ENCODE assay signal across 8 mouse cellular contexts in the genomic region with DNA sequence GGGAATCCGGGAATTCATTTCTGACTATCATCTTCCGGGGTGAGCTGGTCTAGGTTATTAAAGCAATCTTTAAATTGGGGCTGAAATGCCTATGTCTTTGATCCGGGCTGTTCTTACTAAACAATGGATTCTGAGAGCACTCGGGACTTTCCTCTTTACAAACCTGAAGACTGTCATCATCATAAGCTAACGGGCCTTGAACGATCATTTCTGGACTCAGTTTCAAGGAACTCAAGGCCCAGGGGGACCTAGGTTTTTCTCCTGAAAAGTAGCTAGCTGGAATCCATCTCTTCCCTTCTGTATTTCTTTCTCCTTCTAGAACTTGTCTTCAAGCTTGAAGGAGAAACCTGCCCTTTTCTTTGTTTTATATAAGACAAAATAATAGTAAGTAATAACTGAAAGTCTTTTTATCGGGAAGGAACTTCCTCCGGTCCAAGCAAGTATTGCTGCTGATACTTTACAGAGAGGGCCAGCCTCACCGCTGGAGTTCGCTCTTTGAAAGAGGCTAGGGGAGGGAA. TPM values are rescaled to one million over a fixed set of nuclear protein-coding genes. Genes with fewer than 3 reads are reported as not detected.
DNase-seq lines count a peak whose midpoint lies in the region; ATAC-seq and TF ChIP-seq lines count a peak whose summit lies in the region.

No protein-coding gene starts in this region.

- peak overlapping the region; percentile 93 for H3K9ac ChIP-seq in hindbrain, embryonic 13.5 days
- H3K9ac ChIP-seq in midbrain, embryonic 12.5 days (replicated peaks) = peak overlapping the region; percentile 83

- peak overlapping the region; percentile 79 for H3K4me3 ChIP-seq in kidney, adult 2 months (ENCODE audit: insufficient read depth, low read depth, low read length)
- peak overlapping the region; percentile 93 for H3K4me3 ChIP-seq in brown adipose tissue, adult 24 weeks (ENCODE audit: insufficient read depth, low read depth, low read length)
- H3K4me3 ChIP-seq in hindbrain, embryonic 13.5 days = peak overlapping the region; percentile 81
- peak overlapping the region; percentile 80 for H3K4me3 ChIP-seq in midbrain, embryonic 12.5 days

- 38% methylated on average over 10 of the region's 10 CpGs for WGBS in kidney, adult 2 months
- WGBS in hindbrain, embryonic 13.5 days = 25% methylated on average over 10 of the region's 10 CpGs
- 22% methylated on average over 10 of the region's 10 CpGs for WGBS in midbrain, embryonic 12.5 days

- no peak for TF ChIP-seq POLR2A in kidney, adult 2 months (IDR thresholded peaks at IDR 0.05; ENCODE audit: low read depth, low read length)

- peaks cover 3% of the 10 kb centered on the region for H3K27me3 ChIP-seq in kidney, adult 2 months (replicated peaks; ENCODE audit: control insufficient read depth, insufficient read depth, low read length)
- peaks cover 20% of the 10 kb centered on the region for H3K27me3 ChIP-seq in hindbrain, embryonic 13.5 days
- peaks cover 36% of the 10 kb centered on the region for H3K27me3 ChIP-seq in midbrain, embryonic 12.5 days

- no peaks in the 10 kb centered on the region for H3K4me1 ChIP-seq in kidney, adult 2 months (ENCODE audit: control insufficient read depth, insufficient read depth, low read length)
- peaks cover 3% of the 10 kb centered on the region; the same call in 1 of the 2 replicates for H3K4me1 ChIP-seq in brown adipose tissue, adult 24 weeks (ENCODE audit: control insufficient read depth, insufficient read depth, insufficient read length, low read length)
- H3K4me1 ChIP-seq in hindbrain, embryonic 13.5 days (replicated peaks) = peaks cover 31% of the 10 kb centered on the region
- H3K4me1 ChIP-seq in midbrain, embryonic 12.5 days = peaks cover 16% of the 10 kb centered on the region

- ATAC-seq in hindbrain, embryonic 13.5 days (ENCODE audit: low FRiP score) = no peak
- ATAC-seq in midbrain, embryonic 12.5 days (ENCODE audit: low FRiP score, low read depth) = no peak

- no peak for TF ChIP-seq CTCF in kidney, adult 2 months (conservative IDR thresholded peaks at IDR 0.05; ENCODE audit: insufficient read depth, insufficient read length, low read depth, low read length)

- H3K27ac ChIP-seq in kidney, adult 2 months (ENCODE audit: insufficient read depth, low read depth, low read length) = peak overlapping the region; percentile 83
- H3K27ac ChIP-seq in brown adipose tissue, adult 24 weeks (replicated peaks; ENCODE audit: low read depth, low read length) = peak overlapping the region; percentile 78
- peak overlapping the region; percentile 94 for H3K27ac ChIP-seq in hindbrain, embryonic 13.5 days
- peak overlapping the region; percentile 89 for H3K27ac ChIP-seq in midbrain, embryonic 12.5 days (replicated peaks)

- H3K9me3 ChIP-seq in hindbrain, embryonic 13.5 days = no peaks in the 10 kb centered on the region
- H3K9me3 ChIP-seq in midbrain, embryonic 12.5 days = no peaks in the 10 kb centered on the region

- H3K36me3 ChIP-seq in kidney, adult 2 months (ENCODE audit: control insufficient read depth, insufficient read depth, low read length) = no peaks in the 10 kb centered on the region
- peaks cover 5% of the 10 kb centered on the region; the same call in 1 of the 2 replicates for H3K36me3 ChIP-seq in hindbrain, embryonic 13.5 days
- H3K36me3 ChIP-seq in midbrain, embryonic 12.5 days = no peaks in the 10 kb centered on the region

- no peak for DNase-seq in kidney, adult 2 months
- no peak for DNase-seq in kidney, adult 18-20 months
- DNase-seq in urinary bladder, postnatal 4 days (ENCODE audit: low spot score in 2 of 2) = no peak
- no peak for DNase-seq in right cerebral cortex, postnatal 10 days (ENCODE audit: low spot score in 2 of 2)
- no peak for DNase-seq in gastrocnemius, adult 8-10 months (ENCODE audit: low spot score in 2 of 2)

- H3K4me2 ChIP-seq in hindbrain, embryonic 13.5 days = peak overlapping the region; percentile 84
- H3K4me2 ChIP-seq in midbrain, embryonic 12.5 days (replicated peaks) = peak overlapping the region; percentile 95

RNA-seq across cellular contexts. Expression of a gene that starts 11.2 kb away (rescaled TPM):
- polyA plus RNA-seq in kidney, adult 2 months (2012; rRNA removed) = 18.5 and 20.8 TPM in 2 replicates
- 10.9 and 11.1 TPM in 2 replicates for polyA plus RNA-seq in brown adipose tissue, adult 24 weeks (2012; ENCODE audit: insufficient read depth, insufficient read length, missing spikeins)
- polyA plus RNA-seq in hindbrain, embryonic 13.5 days (2015; fragmentation: Nextera tagmentation; extraction: Ambion mirVana) = 34.1 and 42.3 TPM in 2 replicates
- polyA plus RNA-seq in midbrain, embryonic 12.5 days (2016; fragmentation: Nextera tagmentation; extraction: Ambion mirVana) = 28.5 and 29.8 TPM in 2 replicates
- total RNA-seq in gastrocnemius, adult 8-10 months (2022) = 1 to 10 TPM; 3.4 to 9.1 (median 4.6) TPM

RNA-seq across cellular contexts. Expression of a gene that starts 58.5 kb away (rescaled TPM):
- 22.3 and 25.0 TPM in 2 replicates for polyA plus RNA-seq in kidney, adult 2 months (2012; rRNA removed)
- polyA plus RNA-seq in brown adipose tissue, adult 24 weeks (2012; ENCODE audit: insufficient read depth, insufficient read length, missing spikeins) = 46.9 and 47.4 TPM in 2 replicates
- polyA plus RNA-seq in hindbrain, embryonic 13.5 days (2015; fragmentation: Nextera tagmentation; extraction: Ambion mirVana) = 64.4 and 64.8 TPM in 2 replicates
- polyA plus RNA-seq in midbrain, embryonic 12.5 days (2016; fragmentation: Nextera tagmentation; extraction: Ambion mirVana) = 58.8 and 60.8 TPM in 2 replicates
- 10 to 100 TPM; 46.4 to 51.8 (median 49.5) TPM for total RNA-seq in gastrocnemius, adult 8-10 months (2022)

RNA-seq across cellular contexts. Expression of a gene that starts 59.2 kb away (rescaled TPM):
- not detected in 2 replicates for polyA plus RNA-seq in kidney, adult 2 months (2012; rRNA removed)
- polyA plus RNA-seq in brown adipose tissue, adult 24 weeks (2012; ENCODE audit: insufficient read depth, insufficient read length, missing spikeins) = not detected in 2 replicates
- 2.1 and 2.6 TPM in 2 replicates for polyA plus RNA-seq in hindbrain, embryonic 13.5 days (2015; fragmentation: Nextera tagmentation; extraction: Ambion mirVana)
- polyA plus RNA-seq in midbrain, embryonic 12.5 days (2016; fragmentation: Nextera tagmentation; extraction: Ambion mirVana) = 2.0 and 2.6 TPM in 2 replicates
- not detected for total RNA-seq in gastrocnemius, adult 8-10 months (2022)
